Mouse (Mus musculus): ENCODE results near the gene Slc25a29. TPM values are rescaled to one million over a fixed set of nuclear protein-coding genes. Genes with fewer than 3 reads are reported as not detected.

Slc25a29 gene
- polyA plus RNA-seq, 1 experiment from 2014 or later: 6.8 TPM

DNA sequence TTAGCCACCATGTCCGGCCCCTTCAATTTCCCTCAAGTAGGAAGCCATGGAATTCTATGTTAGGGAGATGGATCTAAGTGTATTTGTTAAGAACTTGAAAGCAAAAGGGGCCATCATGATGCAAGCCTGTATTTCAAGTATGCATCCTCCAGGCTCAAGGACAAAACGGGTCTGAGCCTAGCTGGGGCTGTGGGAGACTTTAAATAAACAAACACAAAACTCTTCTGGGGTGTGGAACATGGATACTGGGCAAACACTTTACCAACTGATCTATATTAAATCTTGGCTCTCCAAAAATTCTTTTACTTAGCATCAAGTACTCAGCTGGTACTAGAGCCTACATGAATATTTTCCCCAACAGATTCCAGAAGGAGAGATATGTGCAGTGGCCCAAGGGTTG is 48.4 kb downstream of the Slc25a29 start:
- Histone ChIP-seq H3K4me3 (no peak overlapping the region), H3K36me3 (peaks cover 14% of the 10 kb centered on the region), H3K27me3 (ENCODE audit: insufficient read depth, poor library complexity, severe bottlenecking) (no peaks in the 10 kb centered on the region), H3K27ac (no peak overlapping the region), H3K4me1 (peaks cover 4% of the 10 kb centered on the region; the same call in 1 of the 2 replicates), H3K9me3 (peaks cover 9% of the 10 kb centered on the region; the same call in 1 of the 2 replicates)
- no peak for DNase-seq (ENCODE audit: low spot score)
- 82% methylated on average over 2 of the region's 2 CpGs for WGBS

DNA sequence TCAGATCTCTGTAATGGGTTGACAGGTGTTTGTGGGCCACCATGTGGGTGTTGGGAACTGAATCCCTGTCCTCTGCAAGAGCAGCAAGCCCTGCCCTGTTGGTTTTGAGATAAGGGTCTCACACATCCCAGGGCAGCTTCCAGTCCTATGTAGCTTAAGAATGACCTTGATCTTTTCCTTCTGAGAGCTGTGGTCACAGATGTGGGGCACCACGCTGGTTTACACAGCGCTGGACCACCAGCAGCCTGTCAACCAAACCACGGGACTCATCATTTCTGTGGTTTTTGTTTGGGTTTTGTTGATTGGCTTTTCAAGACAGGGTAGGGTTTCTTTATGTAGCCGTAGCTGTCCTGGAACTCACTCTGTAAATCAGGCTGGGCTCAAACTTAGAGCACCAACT is 50.5 kb downstream of the Slc25a29 start:
- Histone ChIP-seq H3K27me3 (ENCODE audit: insufficient read depth, poor library complexity, severe bottlenecking) (no peaks in the 10 kb centered on the region), H3K27ac (no peak overlapping the region), H3K4me1 (no peaks in the 10 kb centered on the region), H3K4me3 (no peak overlapping the region), H3K36me3 (peaks cover 21% of the 10 kb centered on the region), H3K9me3 (peaks cover 10% of the 10 kb centered on the region; the same call in 1 of the 2 replicates)
- WGBS: 92% methylated on average over 4 of the region's 4 CpGs
- DNase-seq (ENCODE audit: low spot score): no peak

GRCm38 (mm10) chr12:108780108-108780877 is 55.4 kb downstream of the Slc25a29 start:
- 91% methylated on average over 7 of the region's 7 CpGs for WGBS
- Histone ChIP-seq H3K9me3 (peaks cover 10% of the 10 kb centered on the region; the same call in 1 of the 2 replicates), H3K4me3 (no peak overlapping the region), H3K27ac (no peak overlapping the region), H3K4me1 (no peaks in the 10 kb centered on the region), H3K36me3 (peaks cover 53% of the 10 kb centered on the region), H3K27me3 (ENCODE audit: insufficient read depth, poor library complexity, severe bottlenecking) (no peaks in the 10 kb centered on the region)
- DNase-seq (ENCODE audit: low spot score): no peak

MicroRNAs within 50 kb of the gene (microRNA counts, 519-probe panel; counts per million panel counts)
- microRNA mmu-miR-345-3p (not detected), microRNA mmu-miR-345-5p (not detected)

Small RNA genes within 50 kb of the gene (microRNA-seq; reads per million reads assigned to microRNA genes)
- gene Mir345: 106 reads per million, percentile 51 among the genes with 10 or more reads in this experiment

Other genes starting within 250 kb of the Slc25a29 start
- 0.39 and 0.94 TPM in 2 replicates for gene Degs2, start 133.6 kb downstream of the Slc25a29 start, polyA plus RNA-seq (2016; fragmentation: Nextera tagmentation; extraction: Ambion mirVana)
- gene Yy1, start 42.9 kb downstream of the Slc25a29 start, polyA plus RNA-seq (2016; fragmentation: Nextera tagmentation; extraction: Ambion mirVana): 11.8 and 17.5 TPM in 2 replicates
- gene Slc25a47, start 163 bp upstream of the Slc25a29 start, polyA plus RNA-seq (2016; fragmentation: Nextera tagmentation; extraction: Ambion mirVana): 7.0 and 7.3 TPM in 2 replicates
- 7.1 and 8.4 TPM in 2 replicates for gene Wdr25, start 57.7 kb upstream of the Slc25a29 start, polyA plus RNA-seq (2016; fragmentation: Nextera tagmentation; extraction: Ambion mirVana)
- 96.2 and 103 TPM in 2 replicates for gene Wars, start 58.3 kb upstream of the Slc25a29 start, polyA plus RNA-seq (2016; fragmentation: Nextera tagmentation; extraction: Ambion mirVana)
- 1.2 and 3.2 TPM in 2 replicates for gene Begain, start 232.3 kb upstream of the Slc25a29 start, polyA plus RNA-seq (2016; fragmentation: Nextera tagmentation; extraction: Ambion mirVana)

Data from heart, embryonic 10.5 days (tissue).